ENCODE assay signal across 9 mouse cellular contexts in the genomic region with DNA sequence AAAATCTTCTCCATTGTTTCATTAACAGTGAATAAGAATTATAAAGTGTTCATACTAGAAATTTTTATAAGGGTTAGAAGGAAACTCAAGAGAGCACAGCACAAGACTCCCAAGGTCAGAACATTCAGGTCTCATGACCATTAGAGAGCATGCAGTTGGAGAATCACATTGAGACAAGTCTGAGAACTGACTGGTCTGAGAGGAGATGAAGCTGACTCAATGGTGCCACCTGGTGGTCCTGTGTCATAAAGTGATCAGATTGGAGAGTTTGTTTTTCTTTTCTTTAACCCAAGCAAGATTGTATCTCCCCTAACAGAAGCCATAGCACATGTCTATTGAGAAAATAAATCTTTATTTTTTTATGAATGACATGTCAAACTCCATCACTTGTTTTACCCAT.
DNase-seq lines count a peak whose midpoint lies in the region; ATAC-seq and TF ChIP-seq lines count a peak whose summit lies in the region.
"Had no signal": no experiment of that assay in that cellular context is flagged by ENCODE, and none has a peak within 500 bp of the region (broad histone marks: within the 10 kb centered on the region; RNA-seq: fewer than 3 reads in every experiment).

No protein-coding gene starts in this region.

- ATAC-seq in cerebellum, adult (ENCODE audit: insufficient number of reproducible peaks, low FRiP score, low TSS enrichment), result peak; percentile 79
- ATAC-seq in forebrain, embryonic 14.5 days, result peak; percentile 80; the same call in 1 of the 2 replicates
- peak; percentile 82 for ATAC-seq in hindbrain, postnatal 0 days
- peak; percentile 61; the same call in 1 of the 2 replicates for ATAC-seq in megakaryocyte-erythroid progenitor cell, adult 5-6 weeks (replicated peaks; ENCODE audit: low FRiP score, low TSS enrichment, poor library complexity, severe bottlenecking)

- no peaks in the 10 kb centered on the region for H3K27me3 ChIP-seq in forebrain, embryonic 14.5 days (replicated peaks; ENCODE audit: control insufficient read depth, insufficient read depth, low read length)
- no peaks in the 10 kb centered on the region for H3K27me3 ChIP-seq in hindbrain, postnatal 0 days (ENCODE audit: insufficient read depth, low read length)
- H3K27me3 ChIP-seq: megakaryocyte, embryonic 14.5 days had no signal

- H3K4me1 ChIP-seq in forebrain, embryonic 14.5 days (ENCODE audit: control insufficient read depth, insufficient read depth, low read length), result no peaks in the 10 kb centered on the region
- no peaks in the 10 kb centered on the region for H3K4me1 ChIP-seq in hindbrain, postnatal 0 days (ENCODE audit: insufficient read depth, low read length)
- H3K4me1 ChIP-seq: megakaryocyte, embryonic 14.5 days had no signal

- no peak overlapping the region for H3K4me3 ChIP-seq in forebrain, embryonic 14.5 days (ENCODE audit: low read depth, low read length)
- H3K4me3 ChIP-seq in hindbrain, postnatal 0 days (ENCODE audit: low read length), result no peak overlapping the region
- H3K4me3 ChIP-seq: megakaryocyte, embryonic 14.5 days had no signal

- H3K9ac ChIP-seq in forebrain, embryonic 14.5 days (ENCODE audit: low read length), result no peak overlapping the region
- H3K9ac ChIP-seq in hindbrain, postnatal 0 days (replicated peaks; ENCODE audit: low read length), result no peak overlapping the region

- H3K27ac ChIP-seq in forebrain, embryonic 14.5 days (ENCODE audit: low read depth, low read length), result no peak overlapping the region
- H3K27ac ChIP-seq in hindbrain, postnatal 0 days, result no peak overlapping the region

- TF ChIP-seq CTCF in hindbrain, postnatal 0 days (IDR thresholded peaks at IDR 0.05; ENCODE audit: low read depth), result peak; percentile 87

- H3K36me3 ChIP-seq in forebrain, embryonic 14.5 days (ENCODE audit: control insufficient read depth, insufficient read depth, low read length), result no peaks in the 10 kb centered on the region
- H3K36me3 ChIP-seq in hindbrain, postnatal 0 days (ENCODE audit: insufficient read depth, low read length), result no peaks in the 10 kb centered on the region

- no peaks in the 10 kb centered on the region for H3K9me3 ChIP-seq in forebrain, embryonic 14.5 days (replicated peaks; ENCODE audit: control insufficient read depth, low read length)
- no peaks in the 10 kb centered on the region for H3K9me3 ChIP-seq in hindbrain, postnatal 0 days (ENCODE audit: low read length)
- H3K9me3 ChIP-seq: megakaryocyte, embryonic 14.5 days had no signal

- peak; percentile 11 for DNase-seq in heart, adult 8-10 months (ENCODE audit: low spot score)
- no peak for DNase-seq in heart, adult 11 months
- DNase-seq in forebrain, embryonic 14.5 days (ENCODE audit: low spot score), result peak; percentile 82
- peak; percentile 88 for DNase-seq in hindbrain, postnatal 0 days (ENCODE audit: low spot score)
- peak; percentile 78 to 84 for DNase-seq in left cerebral cortex, adult 18-20 months (ENCODE audit: low spot score in 2 of 2)
- DNase-seq in right cerebral cortex, postnatal 4 days, result peak; percentile 92

- H3K4me2 ChIP-seq in forebrain, embryonic 14.5 days (ENCODE audit: low read length), result no peak overlapping the region
- H3K4me2 ChIP-seq in hindbrain, postnatal 0 days (ENCODE audit: low read depth, low read length), result no peak overlapping the region
